Mouse (Mus musculus): ENCODE data around the gene Atp1a3. TPM values are rescaled to one million over a fixed set of nuclear protein-coding genes. Genes with fewer than 3 reads are reported as not detected.
"Not testable (repeated sequence)": the region's sequence is repeated elsewhere in the genome, so short reads cannot be mapped to it uniquely, and the experiment has no call there.

Atp1a3 gene
- 7.0 and 9.4 TPM in 2 replicates for polyA plus RNA-seq (2011; ENCODE audit: insufficient read depth, insufficient read length, low read depth, missing spikeins)

GRCm38 (mm10) chr7:25005421-25006065 is at the start of gene Atp1a3:
TSS of gene Atp1a3 (minus strand) at chr7:25005958.
- no peaks in the 10 kb centered on the region; the same call in 1 of the 2 replicates for H3K27me3 ChIP-seq (ENCODE audit: control insufficient read depth, insufficient read depth, low read length, poor library complexity, severe bottlenecking)
- H3K4me1 ChIP-seq (ENCODE audit: control insufficient read depth, insufficient read depth, low read length) = peaks cover 8% of the 10 kb centered on the region
- H3K4me3 ChIP-seq (ENCODE audit: low read depth, low read length) = peak within 1 kb of the TSS; percentile 62
- TF ChIP-seq EP300 (IDR thresholded peaks at IDR 0.05; ENCODE audit: insufficient read depth, low read depth, low read length) (no peak), POLR2A (IDR thresholded peaks at IDR 0.05; ENCODE audit: insufficient read depth, low read length) (no peak), CTCF (IDR thresholded peaks at IDR 0.05; ENCODE audit: low read depth, low read length) (no peak)
- H3K9ac ChIP-seq (ENCODE audit: low read depth, poor library complexity, severe bottlenecking) = peak within 1 kb of the TSS; percentile 34; the same call in 1 of the 2 replicates
- no peak within 1 kb of the TSS for H3K27ac ChIP-seq (ENCODE audit: insufficient read depth, low read length)
- no peaks in the 10 kb centered on the region for H3K36me3 ChIP-seq (ENCODE audit: control insufficient read depth, insufficient read depth, low read length, poor library complexity, severe bottlenecking)
- H3K9me3 ChIP-seq (replicated peaks; ENCODE audit: control insufficient read depth, insufficient read depth, low read length, poor library complexity, severe bottlenecking) = no peaks in the 10 kb centered on the region

GRCm38 (mm10) chr7:25052587-25052986 is 46.8 kb upstream of the Atp1a3 start:
- H3K9me3 ChIP-seq (replicated peaks; ENCODE audit: control insufficient read depth, insufficient read depth, low read length, poor library complexity, severe bottlenecking) = no peaks in the 10 kb centered on the region
- no peak overlapping the region for H3K9ac ChIP-seq (ENCODE audit: low read depth, poor library complexity, severe bottlenecking)
- peaks cover 1% of the 10 kb centered on the region for H3K4me1 ChIP-seq (ENCODE audit: control insufficient read depth, insufficient read depth, low read length)
- H3K36me3 ChIP-seq (ENCODE audit: control insufficient read depth, insufficient read depth, low read length, poor library complexity, severe bottlenecking) = no peaks in the 10 kb centered on the region
- TF ChIP-seq CTCF (IDR thresholded peaks at IDR 0.05; ENCODE audit: low read depth, low read length) (no peak), POLR2A (IDR thresholded peaks at IDR 0.05; ENCODE audit: insufficient read depth, low read length) (no peak), EP300 (IDR thresholded peaks at IDR 0.05; ENCODE audit: insufficient read depth, low read depth, low read length) (no peak)
- H3K27ac ChIP-seq (ENCODE audit: insufficient read depth, low read length) = no peak overlapping the region
- H3K27me3 ChIP-seq (ENCODE audit: control insufficient read depth, insufficient read depth, low read length, poor library complexity, severe bottlenecking) = no peaks in the 10 kb centered on the region
- no peak overlapping the region for H3K4me3 ChIP-seq (ENCODE audit: low read depth, low read length)

GRCm38 (mm10) chr7:25049295-25049930 is 43.7 kb upstream of the Atp1a3 start:
- Histone ChIP-seq H3K9me3 (replicated peaks; ENCODE audit: control insufficient read depth, insufficient read depth, low read length, poor library complexity, severe bottlenecking) (no peaks in the 10 kb centered on the region), H3K36me3 (ENCODE audit: control insufficient read depth, insufficient read depth, low read length, poor library complexity, severe bottlenecking) (no peaks in the 10 kb centered on the region), H3K27ac (ENCODE audit: insufficient read depth, low read length) (no peak overlapping the region)

GRCm38 (mm10) chr7:25047363-25047762 is 41.6 kb upstream of the Atp1a3 start:
- H3K36me3 ChIP-seq (ENCODE audit: control insufficient read depth, insufficient read depth, low read length, poor library complexity, severe bottlenecking) = no peaks in the 10 kb centered on the region
- peaks cover 6% of the 10 kb centered on the region for H3K4me1 ChIP-seq (ENCODE audit: control insufficient read depth, insufficient read depth, low read length)
- H3K9me3 ChIP-seq (replicated peaks; ENCODE audit: control insufficient read depth, insufficient read depth, low read length, poor library complexity, severe bottlenecking) = no peaks in the 10 kb centered on the region
- H3K4me3 ChIP-seq (ENCODE audit: low read depth, low read length) = no peak overlapping the region
- no peak overlapping the region for H3K27ac ChIP-seq (ENCODE audit: insufficient read depth, low read length)
- H3K27me3 ChIP-seq (ENCODE audit: control insufficient read depth, insufficient read depth, low read length, poor library complexity, severe bottlenecking) = no peaks in the 10 kb centered on the region
- H3K9ac ChIP-seq (ENCODE audit: low read depth, poor library complexity, severe bottlenecking) = no peak overlapping the region
- TF ChIP-seq CTCF (IDR thresholded peaks at IDR 0.05; ENCODE audit: low read depth, low read length) (no peak), POLR2A (IDR thresholded peaks at IDR 0.05; ENCODE audit: insufficient read depth, low read length) (no peak), EP300 (IDR thresholded peaks at IDR 0.05; ENCODE audit: insufficient read depth, low read depth, low read length) (no peak)

More at GRCm38 (mm10) chr7:25049295-25049930, 43.7 kb upstream of the Atp1a3 start:
- H3K27me3 ChIP-seq (ENCODE audit: control insufficient read depth, insufficient read depth, low read length, poor library complexity, severe bottlenecking) = no peaks in the 10 kb centered on the region
- TF ChIP-seq CTCF (IDR thresholded peaks at IDR 0.05; ENCODE audit: low read depth, low read length) (no peak), POLR2A (IDR thresholded peaks at IDR 0.05; ENCODE audit: insufficient read depth, low read length) (no peak), EP300 (IDR thresholded peaks at IDR 0.05; ENCODE audit: insufficient read depth, low read depth, low read length) (no peak)
- no peak overlapping the region for H3K9ac ChIP-seq (ENCODE audit: low read depth, poor library complexity, severe bottlenecking)
- peaks cover 1% of the 10 kb centered on the region for H3K4me1 ChIP-seq (ENCODE audit: control insufficient read depth, insufficient read depth, low read length)
- H3K4me3 ChIP-seq (ENCODE audit: low read depth, low read length) = no peak overlapping the region

GRCm38 (mm10) chr7:25044599-25044998 is 38.8 kb upstream of the Atp1a3 start:
- not testable (repeated sequence) for H3K27ac ChIP-seq (ENCODE audit: insufficient read depth, low read length); H3K9ac ChIP-seq (ENCODE audit: low read depth, poor library complexity, severe bottlenecking); H3K4me1 ChIP-seq (ENCODE audit: control insufficient read depth, insufficient read depth, low read length); H3K9me3 ChIP-seq (replicated peaks; ENCODE audit: control insufficient read depth, insufficient read depth, low read length, poor library complexity, severe bottlenecking); H3K27me3 ChIP-seq (ENCODE audit: control insufficient read depth, insufficient read depth, low read length, poor library complexity, severe bottlenecking); H3K4me3 ChIP-seq (ENCODE audit: low read depth, low read length); H3K36me3 ChIP-seq (ENCODE audit: control insufficient read depth, insufficient read depth, low read length, poor library complexity, severe bottlenecking)
- TF ChIP-seq EP300 (IDR thresholded peaks at IDR 0.05; ENCODE audit: insufficient read depth, low read depth, low read length) = 0 out of 2 replicates have a peak, but pooled peaks have one; percentile 5

- H3K27me3 ChIP-seq (ENCODE audit: control insufficient read depth, insufficient read depth, low read length, poor library complexity, severe bottlenecking) = no peaks in the 10 kb centered on the region
- H3K4me3 ChIP-seq (ENCODE audit: low read depth, low read length) = no peak overlapping the region
- TF ChIP-seq POLR2A (IDR thresholded peaks at IDR 0.05; ENCODE audit: insufficient read depth, low read length) (no peak), EP300 (IDR thresholded peaks at IDR 0.05; ENCODE audit: insufficient read depth, low read depth, low read length) (no peak), CTCF (IDR thresholded peaks at IDR 0.05; ENCODE audit: low read depth, low read length) (no peak)
- H3K36me3 ChIP-seq (ENCODE audit: control insufficient read depth, insufficient read depth, low read length, poor library complexity, severe bottlenecking) = no peaks in the 10 kb centered on the region
- H3K9ac ChIP-seq (ENCODE audit: low read depth, poor library complexity, severe bottlenecking) = no peak overlapping the region
- no peak overlapping the region for H3K27ac ChIP-seq (ENCODE audit: insufficient read depth, low read length)
- H3K9me3 ChIP-seq (replicated peaks; ENCODE audit: control insufficient read depth, insufficient read depth, low read length, poor library complexity, severe bottlenecking) = no peaks in the 10 kb centered on the region
- H3K4me1 ChIP-seq (ENCODE audit: control insufficient read depth, insufficient read depth, low read length) = peaks cover 4% of the 10 kb centered on the region
Observed at GRCm38 (mm10) chr7:25041921-25042320, 36.2 kb upstream of the Atp1a3 start.
